ENCODE assay signal across 21 mouse cellular contexts in genomic region chr12:99205734-99206133, GRCm38 (mm10).
DNase-seq lines count a peak whose midpoint lies in the region; ATAC-seq lines count a peak whose summit lies in the region.
"Had no signal": no experiment of that assay in that cellular context is flagged by ENCODE, and none has a peak within 500 bp of the region (broad histone marks: within the 10 kb centered on the region; RNA-seq: fewer than 3 reads in every experiment).

No protein-coding gene starts in this region.

- H3K27me3 ChIP-seq in forebrain, embryonic 10.5 days (ENCODE audit: poor library complexity, severe bottlenecking) = no peaks in the 10 kb centered on the region
- no peaks in the 10 kb centered on the region for H3K27me3 ChIP-seq in forebrain, embryonic 12.5 days
- H3K27me3 ChIP-seq in heart, embryonic 11.5 days (ENCODE audit: control insufficient read depth, insufficient read depth, low read length) = no peaks in the 10 kb centered on the region
- H3K27me3 ChIP-seq: embryonic facial prominence, embryonic 13.5 days; heart, embryonic 12.5 days; hindbrain, embryonic 12.5 days; intestine, embryonic 15.5 days had no signal

- no peak overlapping the region for H3K4me2 ChIP-seq in forebrain, embryonic 12.5 days
- H3K4me2 ChIP-seq in heart, embryonic 11.5 days = no peak overlapping the region
- H3K4me2 ChIP-seq: embryonic facial prominence, embryonic 13.5 days; heart, embryonic 12.5 days; hindbrain, embryonic 12.5 days; intestine, embryonic 15.5 days had no signal

- H3K4me1 ChIP-seq in forebrain, embryonic 10.5 days = peaks cover 2% of the 10 kb centered on the region
- H3K4me1 ChIP-seq in forebrain, embryonic 12.5 days = peaks cover 8% of the 10 kb centered on the region
- H3K4me1 ChIP-seq in heart, embryonic 11.5 days (ENCODE audit: control insufficient read depth, insufficient read depth, low read length) = peaks cover 2% of the 10 kb centered on the region; the same call in 1 of the 2 replicates
- H3K4me1 ChIP-seq: hindbrain, embryonic 12.5 days; intestine, embryonic 15.5 days had no signal

- DNase-seq in forebrain, embryonic 10.5 days (ENCODE audit: extremely low spot score, low spot score) = no peak
- peak; percentile 41 for DNase-seq in CD4-positive, CD25-positive, alpha-beta regulatory T cell, adult 2 months (ENCODE audit: low read depth, low spot score)
- DNase-seq in urinary bladder, postnatal 36 days (ENCODE audit: low spot score in 2 of 2) = no peak
- DNase-seq in gastrocnemius, adult 8-10 months (ENCODE audit: low spot score in 2 of 2) = no peak
- DNase-seq: adrenal gland, adult 2 months; adrenal gland, postnatal 36 days; cerebellum, adult 8-10 months; cerebellum, postnatal 14 days; gastrocnemius, adult 2 months; heart, adult 2 months; kidney, adult 18-20 months had no signal

- no peak for ATAC-seq in forebrain, embryonic 12.5 days (ENCODE audit: low FRiP score)
- ATAC-seq in common myeloid progenitor, adult 5-6 weeks (replicated peaks; ENCODE audit: low read depth, poor library complexity, severe bottlenecking) = peak; percentile 64
- ATAC-seq in inflammation-experienced regulatory T-cells, adult 6 months = peak; percentile 70
- no peak for ATAC-seq in heart, embryonic 11.5 days (replicated peaks; ENCODE audit: insufficient number of reproducible peaks, low FRiP score, low TSS enrichment)
- ATAC-seq: forebrain, embryonic 14.5 days; hindbrain, embryonic 16.5 days; intestine, embryonic 15.5 days had no signal

- H3K9ac ChIP-seq in forebrain, embryonic 12.5 days = no peak overlapping the region
- H3K9ac ChIP-seq in heart, embryonic 11.5 days (ENCODE audit: low read depth, low read length) = no peak overlapping the region
- H3K9ac ChIP-seq: embryonic facial prominence, embryonic 13.5 days; heart, embryonic 12.5 days; hindbrain, embryonic 12.5 days; intestine, embryonic 15.5 days had no signal

- H3K27ac ChIP-seq in forebrain, embryonic 10.5 days = 0 out of 2 replicates have a peak overlapping the region, but pooled peaks have one; percentile 20
- H3K27ac ChIP-seq in forebrain, embryonic 12.5 days = no peak overlapping the region
- no peak overlapping the region for H3K27ac ChIP-seq in heart, embryonic 11.5 days (ENCODE audit: low read depth, low read length)
- H3K27ac ChIP-seq: embryonic facial prominence, embryonic 13.5 days; gastrocnemius, adult 2 months; heart, adult 2 months; hindbrain, embryonic 12.5 days; intestine, embryonic 15.5 days had no signal

- peaks cover 38% of the 10 kb centered on the region for H3K36me3 ChIP-seq in forebrain, embryonic 10.5 days (replicated peaks)
- H3K36me3 ChIP-seq in forebrain, embryonic 12.5 days (replicated peaks) = peaks cover 11% of the 10 kb centered on the region
- no peaks in the 10 kb centered on the region for H3K36me3 ChIP-seq in heart, embryonic 11.5 days (ENCODE audit: control insufficient read depth, insufficient read depth, low read length)
- H3K36me3 ChIP-seq: intestine, embryonic 15.5 days had no signal

- WGBS in forebrain, embryonic 10.5 days = 94% methylated on average over 8 of the region's 8 CpGs
- WGBS in forebrain, embryonic 12.5 days = 93% methylated on average over 8 of the region's 8 CpGs
- 93% methylated on average over 8 of the region's 8 CpGs for WGBS in heart, embryonic 11.5 days (ENCODE audit: insufficient replicate concordance)

- H3K4me3 ChIP-seq in forebrain, embryonic 10.5 days = no peak overlapping the region
- no peak overlapping the region for H3K4me3 ChIP-seq in forebrain, embryonic 12.5 days (replicated peaks)
- H3K4me3 ChIP-seq in heart, embryonic 11.5 days (ENCODE audit: low read depth, low read length) = no peak overlapping the region
- H3K4me3 ChIP-seq: embryonic facial prominence, embryonic 13.5 days; gastrocnemius, adult 2 months; heart, adult 2 months; heart, embryonic 12.5 days; hindbrain, embryonic 12.5 days; intestine, embryonic 15.5 days had no signal

- H3K9me3 ChIP-seq in forebrain, embryonic 10.5 days = no peaks in the 10 kb centered on the region
- no peaks in the 10 kb centered on the region for H3K9me3 ChIP-seq in forebrain, embryonic 12.5 days
- no peaks in the 10 kb centered on the region for H3K9me3 ChIP-seq in heart, embryonic 11.5 days (replicated peaks; ENCODE audit: control insufficient read depth, low read length)
- H3K9me3 ChIP-seq: embryonic facial prominence, embryonic 13.5 days; heart, embryonic 12.5 days; hindbrain, embryonic 12.5 days; intestine, embryonic 15.5 days had no signal

Comparison
In these comparisons a context has a peak if more than half of its experiments do, and no peak if none do; other contexts are left out.
1. ATAC-seq: peak in common myeloid progenitor, adult 5-6 weeks (single experiment) and inflammation-experienced regulatory T-cells, adult 6 months (single experiment); none in forebrain, embryonic 12.5 days (single experiment) and heart, embryonic 11.5 days (single experiment).